Mouse (Mus musculus) spleen, adult 2 months (tissue): ENCODE results near the gene Dlk1.

Experiments
- CTCF ChIP-seq: fragments of 200-500 bp; IDR thresholded peaks from 2 replicates; pipeline ENCODE4 v1.5.1; 2011; ENCODE audit warnings: mild to moderate bottlenecking, inconsistent platforms; ENCODE audit not compliant: insufficient read depth, insufficient read length, insufficient replicate concordance; ENCODE audit errors: extremely low read depth
- POLR2A ChIP-seq: fragments of 200-500 bp; IDR thresholded peaks from 2 replicates; pipeline ENCODE4 v1.6.1; 2011; ENCODE audit warnings: low read depth, low read length, inconsistent platforms

DNA sequence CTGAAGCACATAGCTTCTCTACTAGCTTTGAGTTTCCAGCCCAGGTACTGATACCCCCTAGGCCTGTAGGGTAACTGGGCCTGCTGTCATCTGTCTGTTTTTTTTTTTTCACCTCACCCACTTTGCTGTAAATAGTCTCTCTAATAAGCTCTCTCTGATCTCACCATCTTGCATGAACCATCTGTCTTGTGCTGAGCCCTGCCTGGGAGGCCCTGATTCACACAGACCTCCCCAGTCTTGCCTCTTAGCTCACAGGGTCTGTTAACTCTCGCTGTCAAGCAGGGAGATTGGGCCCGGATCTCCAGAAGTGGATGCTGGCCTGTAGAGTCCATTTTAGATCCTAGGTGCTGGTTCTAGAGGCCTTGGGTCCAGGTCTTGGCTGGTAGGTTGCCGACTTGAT, 9.3 kb upstream of the Dlk1 start:
- TF ChIP-seq CTCF (no peak), POLR2A (no peak)
